Mouse (Mus musculus) erythroid progenitor cell, adult 5-6 weeks (primary cell): ENCODE measurements around the gene Ppm1j. TPM values are rescaled to one million over a fixed set of nuclear protein-coding genes. Genes with fewer than 3 reads are reported as not detected.
"Not testable (repeated sequence)": the region's sequence is repeated elsewhere in the genome, so short reads cannot be mapped to it uniquely, and the experiment has no call there.

ENCODE experiments used
- ATAC-seq: replicated peaks from 2 replicates; pipeline ENCODE4 v1.8.0; 2016; ENCODE audit warnings: moderate number of reproducible peaks, mild to moderate bottlenecking, moderate TSS enrichment, inconsistent platforms; ENCODE audit not compliant: poor library complexity, low FRiP score, severe bottlenecking
- total RNA-seq, 2 experiments: library from RNA; stranded (forward) in 1 of 2; stranded (reverse) in 1 of 2; fragments of 150-400 nt in 1 of 2; fragments of 186-747, 209-891 nt in 1 of 2; gene quantifications; 2 replicates each; pipeline versions ENCODE4 v1.2.3 to v1.2.4; 2015 to 2017; ENCODE audit warnings: low replicate concordance in 2 of 2

Ppm1j gene
- total RNA-seq, 2 experiments from 2014 or later = not detected

- no peak for ATAC-seq
Observed at GRCm38 (mm10) chr3:104805539-104805938, 24.7 kb downstream of the Ppm1j start.

GRCm38 (mm10) chr3:104811752-104812151 is 30.9 kb downstream of the Ppm1j start:
- ATAC-seq = no peak

DNA sequence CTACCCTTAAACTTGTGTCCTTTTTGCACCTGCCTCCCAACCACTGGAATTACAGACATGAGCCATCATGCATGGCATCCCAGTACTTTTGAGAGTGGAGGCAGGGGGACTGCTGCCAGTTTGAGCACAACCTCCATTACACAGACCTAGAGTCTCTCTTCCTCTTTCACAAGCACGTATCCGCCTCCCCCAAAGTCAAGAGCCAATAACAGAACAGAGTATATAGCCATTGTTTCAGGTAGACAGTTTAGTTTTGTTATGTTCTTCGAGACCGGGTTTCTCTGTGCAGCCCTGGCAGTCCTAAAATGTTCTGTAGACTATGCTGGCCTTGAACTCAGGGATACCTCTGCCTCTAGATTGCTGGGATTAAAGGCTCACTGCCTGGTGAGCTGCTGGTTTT is 31.4 kb downstream of the Ppm1j start:
- no peak for ATAC-seq

DNA sequence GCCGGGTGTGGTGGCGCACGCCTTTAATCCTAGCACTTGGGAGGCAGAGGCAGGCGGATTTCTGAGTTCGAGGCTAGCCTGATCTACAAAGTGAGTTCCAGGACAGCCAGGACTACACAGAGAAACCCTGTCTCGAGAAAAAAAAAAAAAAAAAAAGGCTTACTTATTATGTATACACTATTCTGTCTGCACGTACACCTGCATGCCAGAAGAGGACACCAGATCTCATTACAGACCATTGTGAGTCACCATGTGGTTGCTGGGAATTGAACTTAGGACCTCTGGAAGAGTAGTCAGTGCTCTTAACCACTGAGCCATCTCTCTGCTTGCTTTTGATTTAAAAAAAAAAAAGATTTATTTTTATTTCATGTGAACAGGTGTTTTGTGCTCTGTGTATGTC is 32.4 kb downstream of the Ppm1j start:
- not testable (repeated sequence) for ATAC-seq

DNA sequence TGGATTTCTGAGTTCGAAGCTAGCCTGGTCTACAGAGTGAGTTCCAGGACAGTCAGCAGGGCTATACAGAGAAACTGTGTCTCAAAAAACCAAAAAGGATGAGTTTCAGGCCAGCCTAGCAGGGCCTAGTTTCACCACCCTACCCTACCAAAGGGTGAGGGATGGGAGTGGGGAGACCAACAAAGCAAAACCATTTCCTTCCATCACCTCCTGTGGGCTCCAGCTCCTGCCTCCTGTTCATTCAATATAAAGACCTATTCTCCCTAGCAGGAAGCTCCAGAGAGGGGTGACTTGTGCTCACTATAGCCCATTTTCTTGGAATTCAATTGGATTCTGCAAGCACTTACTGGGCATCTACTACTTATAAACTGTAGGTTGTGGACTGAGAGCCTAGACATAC is 33.9 kb downstream of the Ppm1j start:
- no peak for ATAC-seq

DNA sequence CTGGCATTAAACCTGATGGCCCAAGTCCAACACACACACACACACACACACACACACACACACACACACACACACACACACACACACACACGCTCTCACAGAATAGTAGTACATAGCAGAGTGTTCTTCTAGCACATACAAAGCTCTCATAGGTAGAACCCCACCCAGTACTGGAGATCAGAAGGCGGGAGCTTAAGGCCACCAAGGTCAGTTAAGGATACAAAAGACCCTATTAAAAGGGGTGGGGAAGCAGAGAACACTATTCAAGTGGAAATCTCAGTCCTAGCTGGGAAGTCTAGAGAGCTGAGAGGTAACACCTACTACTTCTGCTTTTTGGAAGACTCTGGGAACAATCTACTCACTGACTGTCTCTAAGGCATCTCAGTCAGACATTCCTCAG is 34.5 kb downstream of the Ppm1j start:
- no peak for ATAC-seq

GRCm38 (mm10) chr3:104816130-104816529 is 35.3 kb downstream of the Ppm1j start:
- ATAC-seq = no peak

GRCm38 (mm10) chr3:104817481-104817990 is 36.7 kb downstream of the Ppm1j start:
- ATAC-seq = peak; percentile 77

GRCm38 (mm10) chr3:104817991-104818748 is 37.3 kb downstream of the Ppm1j start, which contains the start of gene Mov10:
Gene Mov10, minus strand, starts transcription at chr3:104818563.
- ATAC-seq = peak; percentile 73

DNA sequence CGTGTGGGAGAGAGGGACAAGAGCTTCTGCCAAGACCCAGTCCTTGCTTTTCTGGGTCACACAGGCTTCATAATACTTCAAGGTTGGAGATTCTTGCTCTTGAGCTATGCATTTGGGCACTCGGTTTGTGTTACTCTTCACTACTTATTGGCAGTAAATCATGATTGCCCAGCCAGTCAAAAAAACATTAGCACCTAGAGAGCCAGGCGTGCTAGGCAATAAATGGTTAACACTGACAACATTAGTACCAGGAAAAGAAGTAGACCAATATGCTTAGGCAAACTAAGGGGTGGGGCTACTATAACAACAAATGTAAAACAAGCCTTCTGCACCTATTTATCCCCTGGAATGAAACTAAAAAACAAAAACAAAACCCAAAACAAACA is 37.9 kb downstream of the Ppm1j start:
- ATAC-seq = no peak

- ATAC-seq = no peak
Observed at GRCm38 (mm10) chr3:104820426-104820825, 39.6 kb downstream of the Ppm1j start.

GRCm38 (mm10) chr3:104822413-104822812 is 41.6 kb downstream of the Ppm1j start:
- no peak for ATAC-seq

Other genes with a start within 250 kb of the Ppm1j start
- gene Slc16a1, start 142.4 kb upstream of the Ppm1j start, total RNA-seq (2015; ENCODE audit: low replicate concordance) = 334 and 364 TPM in 2 replicates
- gene Slc16a1, start 142.4 kb upstream of the Ppm1j start, total RNA-seq (2017; ENCODE audit: low replicate concordance) = 431 and 500 TPM in 2 replicates
- not detected in 2 replicates for gene Fam19a3, start 784 bp downstream of the Ppm1j start, total RNA-seq (2015; ENCODE audit: low replicate concordance)
- not detected in 2 replicates for gene Fam19a3, start 784 bp downstream of the Ppm1j start, total RNA-seq (2017; ENCODE audit: low replicate concordance)
- not detected in 2 replicates for gene Rhoc, start 7.3 kb downstream of the Ppm1j start, total RNA-seq (2015; ENCODE audit: low replicate concordance)
- gene Rhoc, start 7.3 kb downstream of the Ppm1j start, total RNA-seq (2017; ENCODE audit: low replicate concordance) = 3.9 TPM in 1 of 2 replicates, not detected in the other
- gene Mov10, start 37.5 kb downstream of the Ppm1j start, total RNA-seq (2015; ENCODE audit: low replicate concordance) = 2.1 and 2.9 TPM in 2 replicates
- gene Mov10, start 37.5 kb downstream of the Ppm1j start, total RNA-seq (2017; ENCODE audit: low replicate concordance) = 0.64 and 3.6 TPM in 2 replicates
- 18.9 and 28.1 TPM in 2 replicates for gene St7l, start 82.9 kb downstream of the Ppm1j start, total RNA-seq (2015; ENCODE audit: low replicate concordance)
- gene St7l, start 82.9 kb downstream of the Ppm1j start, total RNA-seq (2017; ENCODE audit: low replicate concordance) = 6.4 and 19.6 TPM in 2 replicates
- gene Capza1, start 83.4 kb downstream of the Ppm1j start, total RNA-seq (2015; ENCODE audit: low replicate concordance) = 125 and 127 TPM in 2 replicates
- 73.6 and 89.7 TPM in 2 replicates for gene Capza1, start 83.4 kb downstream of the Ppm1j start, total RNA-seq (2017; ENCODE audit: low replicate concordance)
- not detected in 2 replicates for gene Wnt2b, start 180.9 kb downstream of the Ppm1j start, total RNA-seq (2015; ENCODE audit: low replicate concordance)
- not detected in 2 replicates for gene Wnt2b, start 180.9 kb downstream of the Ppm1j start, total RNA-seq (2017; ENCODE audit: low replicate concordance)